Mouse (Mus musculus) adrenal gland, adult 8-10 months (tissue): ENCODE results near the gene Cryba4. TPM values are rescaled to one million over a fixed set of nuclear protein-coding genes. Genes with fewer than 3 reads are reported as not detected.

Source experiments
- DNase-seq: peaks from one replicate; pipeline ENCODE4 v3.0.0; 2022
- total RNA-seq, 4 experiments: library from RNA; stranded (reverse); gene quantifications; 2 replicates each; pipeline ENCODE4 v1.2.4; 2022

Cryba4 gene
- total RNA-seq, 4 experiments from 2014 or later, result 42.1 to 126 (median 66.3) TPM

DNA sequence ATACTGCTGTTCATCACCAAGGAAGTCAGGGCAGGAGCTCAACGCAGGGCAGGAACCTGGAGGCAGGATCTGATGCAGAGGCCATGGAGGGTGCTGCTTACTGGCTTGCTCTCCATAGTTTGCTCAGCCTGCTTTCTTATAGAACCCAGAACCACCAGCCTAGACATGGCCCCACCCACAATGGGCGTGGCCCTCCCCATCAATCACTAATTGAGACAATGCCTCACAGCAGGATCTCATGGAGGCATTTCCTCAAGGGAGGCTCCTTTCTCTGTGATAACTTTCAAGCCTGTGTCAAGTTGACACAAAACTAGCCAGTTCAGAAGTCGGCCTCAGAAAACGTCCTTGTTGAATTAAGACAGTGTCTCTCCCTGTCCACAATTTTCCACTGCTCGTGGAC lies 16.5 kb downstream of the Cryba4 start:
- no peak for DNase-seq

- DNase-seq, result no peak
Observed at GRCm38 (mm10) chr5:112228240-112229076, 23.9 kb downstream of the Cryba4 start.

GRCm38 (mm10) chr5:112227898-112228239 lies 24.4 kb downstream of the Cryba4 start:
- no peak for DNase-seq

GRCm38 (mm10) chr5:112227354-112227753 lies 25.0 kb downstream of the Cryba4 start:
- DNase-seq, result no peak

DNA sequence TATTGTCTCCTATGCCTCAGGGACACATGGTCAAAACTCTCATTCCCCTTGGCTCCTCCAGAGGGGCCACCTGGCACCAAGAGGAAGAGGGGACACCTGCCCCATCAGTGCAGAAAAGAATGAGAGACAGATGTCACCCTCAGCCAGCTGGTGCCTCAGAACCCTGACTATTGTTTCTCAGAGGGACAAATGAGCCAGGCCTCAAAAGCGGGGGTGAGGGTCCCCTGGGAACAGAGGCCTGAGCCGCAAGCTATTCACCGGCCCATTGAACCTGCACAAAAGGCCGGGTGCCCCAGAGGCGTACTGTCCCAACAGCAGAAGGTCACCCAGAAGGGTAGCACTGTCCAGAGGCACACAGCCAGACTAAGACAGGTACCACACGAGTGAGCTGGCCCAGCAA lies 26.7 kb downstream of the Cryba4 start:
- no peak for DNase-seq

- no peak for DNase-seq
Observed at GRCm38 (mm10) chr5:112220203-112220602, 32.1 kb downstream of the Cryba4 start.

DNA sequence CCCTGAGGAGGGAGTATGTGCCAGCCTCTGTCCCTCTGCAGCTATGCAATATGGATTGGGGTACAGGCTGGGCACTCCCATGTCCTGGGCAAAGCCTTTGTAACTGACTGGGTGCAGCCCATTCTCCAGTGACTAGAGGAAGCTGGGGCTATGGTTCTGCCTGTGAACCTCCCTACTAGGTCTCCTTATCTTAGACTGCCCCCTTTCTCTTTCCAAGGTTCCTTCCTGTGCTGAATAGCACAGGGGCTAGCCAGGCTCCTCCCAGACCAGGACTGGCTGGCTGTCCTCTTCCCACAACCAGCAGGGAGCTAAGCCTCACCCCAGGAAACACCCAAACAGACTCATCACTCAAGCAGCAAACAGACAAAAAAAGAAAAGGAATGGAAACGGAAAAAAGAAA lies 32.9 kb downstream of the Cryba4 start:
- no peak for DNase-seq

DNA sequence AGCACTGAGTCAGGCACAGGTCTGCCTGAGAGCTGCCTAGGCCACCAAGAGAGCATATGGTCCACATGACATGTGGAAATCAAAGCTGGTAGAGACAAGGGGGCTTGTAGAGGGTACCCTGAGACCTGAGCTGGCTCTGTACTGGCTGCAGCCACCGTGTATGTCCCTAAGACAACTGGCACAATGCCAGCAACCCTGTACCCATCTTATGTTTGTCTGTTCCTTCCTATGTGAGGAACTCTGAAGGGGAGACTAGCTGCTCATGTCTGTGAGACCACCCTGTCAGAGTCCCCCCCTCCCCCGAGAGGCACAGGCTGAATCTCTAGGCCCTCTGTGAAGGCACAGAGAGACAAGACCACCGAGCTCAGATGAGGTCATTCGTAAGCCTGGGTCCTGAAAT lies 33.6 kb downstream of the Cryba4 start:
- no peak for DNase-seq

GRCm38 (mm10) chr5:112217031-112217430 lies 35.3 kb downstream of the Cryba4 start:
- no peak for DNase-seq

- DNase-seq, result no peak
Observed at GRCm38 (mm10) chr5:112216335-112216734, 36.0 kb downstream of the Cryba4 start.

- no peak for DNase-seq
Observed at GRCm38 (mm10) chr5:112215801-112216251, 36.5 kb downstream of the Cryba4 start.

GRCm38 (mm10) chr5:112215291-112215751 lies 37.0 kb downstream of the Cryba4 start:
- no peak for DNase-seq

DNA sequence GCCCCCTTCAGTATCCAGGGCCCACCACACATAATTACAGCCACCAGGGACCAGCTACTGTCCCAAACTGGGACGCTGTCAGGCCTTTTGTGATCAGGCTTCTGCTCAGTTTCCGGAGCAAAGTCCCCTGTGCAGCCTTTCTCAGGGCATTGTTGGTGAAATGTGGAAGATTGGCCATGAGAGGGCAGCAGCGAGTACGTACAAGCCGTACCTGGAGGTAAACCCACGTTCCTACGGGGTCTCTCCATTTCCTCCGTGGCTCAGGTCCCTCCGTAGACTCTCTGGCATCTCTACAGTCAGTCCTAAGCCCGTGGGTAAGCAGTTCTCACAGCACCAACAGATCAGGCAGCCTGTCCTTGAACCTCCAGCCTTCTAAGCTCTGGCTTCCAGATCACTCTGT lies 37.9 kb downstream of the Cryba4 start:
- no peak for DNase-seq

DNA sequence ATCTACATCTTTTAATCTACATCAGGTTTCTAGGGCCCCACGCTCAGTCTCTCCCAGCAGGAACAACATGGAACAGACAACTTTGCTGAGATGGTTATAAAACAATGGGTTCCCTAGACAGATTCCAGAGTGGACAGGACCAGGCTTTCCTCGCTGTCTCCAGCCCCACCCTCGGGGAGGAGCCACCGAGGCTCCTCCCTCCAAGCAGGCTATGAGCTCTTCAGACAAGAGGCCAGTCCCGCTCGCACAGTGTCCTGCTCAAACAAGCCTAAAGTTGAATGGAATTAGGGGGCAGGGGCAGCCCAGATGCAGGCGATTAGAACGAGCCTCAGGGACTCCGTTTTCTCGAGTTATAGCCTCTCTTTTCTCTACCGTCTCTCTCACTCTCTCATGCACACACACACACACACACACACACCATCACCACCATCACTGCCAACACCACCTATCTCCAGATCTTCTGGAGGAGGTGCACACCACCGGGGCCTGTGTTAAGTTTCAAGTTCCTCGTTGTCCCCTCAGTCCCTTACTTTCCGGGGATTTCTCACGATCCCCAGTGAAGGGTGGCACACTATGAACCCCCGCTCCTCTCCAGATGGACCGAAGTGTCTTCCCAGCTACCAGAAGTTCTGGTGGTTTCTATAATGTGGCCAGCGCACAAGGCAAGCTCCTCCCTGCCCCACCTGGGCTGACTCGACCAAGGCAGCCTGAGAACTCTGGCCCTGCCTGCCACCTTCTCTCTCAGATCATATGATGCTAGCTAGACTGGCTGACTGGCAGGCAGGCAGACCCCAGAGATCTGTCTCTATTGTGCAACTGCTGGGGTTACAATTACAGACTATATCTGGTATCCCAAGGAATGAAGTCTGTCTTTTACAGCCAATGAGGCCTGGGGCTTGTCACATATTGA lies 38.7 kb downstream of the Cryba4 start:
- no peak for DNase-seq

DNA sequence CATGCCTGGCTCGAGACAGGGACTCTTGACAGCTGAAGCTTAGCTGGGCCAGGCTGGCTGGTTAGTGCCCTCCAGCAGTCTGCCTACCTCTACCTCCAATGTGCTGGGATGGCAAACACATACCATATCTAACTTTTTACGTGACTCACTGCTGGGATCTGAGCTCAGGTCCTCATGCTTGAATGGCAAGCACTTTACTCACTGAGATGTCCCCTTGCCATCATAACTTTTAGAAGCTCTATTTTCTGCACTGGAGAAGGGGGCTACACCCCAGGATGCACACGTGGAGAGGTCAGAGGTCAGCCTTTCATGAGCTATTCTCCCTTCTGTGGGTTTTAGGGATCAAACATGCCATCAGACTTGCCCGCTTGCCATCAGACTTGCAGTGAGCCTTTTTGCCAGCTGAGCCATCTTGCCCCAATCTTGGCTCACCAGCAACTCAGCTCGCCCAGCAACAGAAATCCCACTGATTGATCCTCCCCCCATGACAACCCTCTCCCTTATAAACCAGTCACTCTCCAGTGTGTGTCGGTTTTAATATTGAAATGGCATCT lies 39.5 kb downstream of the Cryba4 start:
- no peak for DNase-seq

- no peak for DNase-seq
Observed at GRCm38 (mm10) chr5:112211911-112212310, 40.4 kb downstream of the Cryba4 start.

DNA sequence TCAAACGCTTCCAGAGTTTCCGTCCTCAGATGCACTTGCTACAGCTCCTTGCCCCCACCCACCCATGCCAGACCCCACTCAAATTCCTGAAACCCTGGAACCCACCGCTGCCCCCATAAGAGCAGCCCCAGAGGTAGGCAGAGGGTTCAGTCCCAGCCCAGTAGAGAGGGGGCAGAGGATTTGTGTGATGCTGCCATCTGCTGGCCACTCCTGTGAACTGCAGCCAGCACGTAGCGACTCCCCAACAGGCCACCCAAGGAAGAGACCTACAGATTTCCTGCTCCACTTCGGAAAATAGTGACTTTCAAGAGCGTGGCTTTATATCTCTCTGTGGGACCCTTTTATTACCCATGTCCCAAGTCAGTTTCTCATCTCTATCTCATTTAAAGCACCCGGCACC lies 42.2 kb downstream of the Cryba4 start:
- DNase-seq, result peak; percentile 11

- DNase-seq, result no peak
Observed at GRCm38 (mm10) chr5:112208321-112208720, 44.0 kb downstream of the Cryba4 start.

DNA sequence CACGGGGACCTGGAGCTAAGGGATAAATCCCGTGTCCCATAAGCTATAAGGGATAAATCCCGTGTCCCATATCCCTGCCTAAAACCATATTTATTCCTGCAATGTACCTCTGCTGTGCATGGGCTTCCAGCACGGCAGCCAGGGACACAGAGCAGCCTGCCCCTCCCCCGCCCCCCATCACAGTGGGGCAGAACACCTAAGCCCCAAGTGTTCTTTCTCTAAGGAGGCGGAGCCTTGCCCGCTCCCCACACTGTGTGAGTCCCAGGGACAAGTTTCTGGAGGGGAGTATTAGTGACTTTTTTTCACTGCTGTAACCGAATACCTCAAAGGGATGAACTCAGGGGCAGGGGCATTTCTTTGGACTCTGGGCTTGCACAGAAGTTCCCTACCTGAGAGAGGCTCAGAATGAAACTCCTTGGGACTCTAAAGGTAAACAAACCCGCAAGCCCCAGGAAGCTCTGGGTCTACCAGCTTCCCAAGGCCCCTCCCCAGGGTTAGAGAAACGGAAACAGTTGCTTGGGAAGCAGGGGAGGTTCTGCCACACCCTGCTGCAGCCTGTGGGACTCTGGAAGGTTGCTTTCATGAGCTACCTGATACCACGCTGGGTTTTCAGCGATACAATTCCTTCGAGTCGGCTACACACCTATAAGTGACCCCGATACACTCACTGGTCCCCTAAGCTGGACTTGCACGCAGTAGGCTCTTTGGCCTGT lies 45.6 kb downstream of the Cryba4 start:
- no peak for DNase-seq

DNA sequence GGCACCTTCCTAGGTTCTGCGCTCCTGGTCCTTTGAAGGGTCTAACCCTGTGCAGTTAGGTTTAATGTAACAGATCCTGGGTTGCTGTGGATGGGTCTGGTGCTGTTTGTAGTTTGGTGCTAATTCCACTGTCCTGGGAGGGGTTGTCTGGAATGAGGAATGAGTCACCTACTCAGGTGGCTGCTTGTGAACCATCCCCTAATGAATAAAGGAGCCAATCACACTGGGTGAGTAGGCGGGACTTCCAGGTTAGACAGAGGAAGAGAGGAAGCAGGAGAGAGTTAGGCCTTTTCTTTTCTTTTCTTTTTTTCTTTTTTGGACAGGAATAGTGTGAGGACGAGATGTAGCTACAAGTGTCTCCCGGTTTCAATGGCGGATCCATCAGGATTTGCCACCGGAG lies 52.7 kb downstream of the Cryba4 start:
- no peak for DNase-seq
